Mouse (Mus musculus) megakaryocyte-erythroid progenitor cell, adult 5-6 weeks (primary cell): Measurements from ENCODE around the gene Kdm8. TPM values are rescaled to one million over a fixed set of nuclear protein-coding genes. Genes with fewer than 3 reads are reported as not detected.

Experiments
- ATAC-seq: replicated peaks from 2 replicates; pipeline ENCODE4 v1.8.0; 2016; ENCODE audit warnings: mild to moderate bottlenecking, inconsistent platforms; ENCODE audit not compliant: severe bottlenecking, poor library complexity, low FRiP score, low TSS enrichment
- total RNA-seq, 2 experiments: library from RNA; stranded (forward) in 1 of 2; stranded (reverse) in 1 of 2; fragments of 200-1000, 215-1000 nt in 1 of 2; fragments of >200 nt in 1 of 2; fragmentation: Nextera tagmentation in 1 of 2; gene quantifications; 2 replicates each; pipeline ENCODE4 v1.2.3; 2014 to 2017

The Kdm8 gene
- total RNA-seq, 2 experiments from 2014 or later = 5.4 to 6.3 TPM

- ATAC-seq = no peak
These were observed 6.2 kb downstream of the Kdm8 start for GRCm38 (mm10) chr7:125450678-125451077.

GRCm38 (mm10) chr7:125451078-125451477, 6.6 kb downstream of the Kdm8 start:
- ATAC-seq = no peak

DNA sequence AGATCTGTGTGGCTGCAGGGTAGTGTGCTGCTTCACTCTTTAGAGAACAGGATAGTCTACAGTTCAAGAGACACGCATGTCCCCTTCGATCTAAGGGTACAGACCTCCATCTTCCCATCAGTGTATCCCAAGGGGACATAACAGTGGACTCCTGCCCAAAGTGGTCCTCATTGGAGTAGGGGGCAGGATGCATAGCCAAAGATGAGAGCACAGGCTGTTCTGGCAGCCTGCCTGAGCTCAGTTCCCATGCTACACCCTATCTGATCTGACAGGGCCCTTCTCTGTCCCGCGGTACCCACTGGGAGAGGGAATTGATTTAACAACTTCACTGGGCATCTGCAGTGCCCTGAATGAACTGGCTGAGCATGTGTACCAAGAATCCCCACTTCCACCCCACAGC, 9.2 kb downstream of the Kdm8 start:
- ATAC-seq = no peak

GRCm38 (mm10) chr7:125462200-125462599, 17.7 kb downstream of the Kdm8 start:
- ATAC-seq = no peak

- peak; percentile 51 for ATAC-seq
These were observed 25.5 kb downstream of the Kdm8 start for GRCm38 (mm10) chr7:125469937-125470336.

DNA sequence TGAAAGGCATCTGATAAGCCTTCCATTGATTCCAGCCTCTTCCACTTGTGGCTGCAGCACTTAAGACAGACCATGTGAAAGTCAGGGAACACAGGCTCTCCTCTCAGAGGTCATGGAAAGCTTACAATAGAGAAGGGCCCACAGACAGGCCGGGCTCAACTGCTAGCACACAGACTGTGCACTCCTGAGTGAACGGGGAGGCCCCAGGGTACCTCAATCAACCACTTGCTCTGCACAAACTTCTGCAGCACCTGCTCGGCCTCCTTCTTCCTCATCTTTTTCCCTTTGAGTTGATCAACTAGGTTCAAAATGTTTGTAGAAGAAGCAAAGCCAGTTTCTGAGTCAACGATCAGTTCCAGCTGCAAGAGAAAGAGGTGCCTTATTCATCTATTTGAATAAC, 26.4 kb downstream of the Kdm8 start:
- no peak for ATAC-seq

- peak; percentile 81 for ATAC-seq
These were observed 27.7 kb downstream of the Kdm8 start for GRCm38 (mm10) chr7:125471991-125472741.

DNA sequence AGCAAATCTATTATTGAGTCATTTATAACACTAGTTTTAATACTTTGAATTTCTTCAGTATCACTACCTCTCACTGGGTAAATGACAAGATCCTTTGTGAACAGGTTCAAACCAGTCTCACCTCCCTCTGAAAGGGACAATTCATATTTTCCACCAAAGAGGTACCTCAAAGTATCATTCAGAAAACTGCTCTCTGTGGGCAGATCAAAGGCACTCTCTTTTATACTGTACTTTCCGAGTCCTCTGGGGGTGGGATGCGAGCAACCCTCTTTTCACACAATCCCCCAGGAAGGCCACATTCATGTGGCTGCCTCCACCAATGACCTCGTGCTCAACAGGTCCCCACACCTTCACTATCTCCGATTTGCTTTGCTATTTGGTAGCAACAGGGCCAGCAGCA, 30.1 kb downstream of the Kdm8 start:
- no peak for ATAC-seq

DNA sequence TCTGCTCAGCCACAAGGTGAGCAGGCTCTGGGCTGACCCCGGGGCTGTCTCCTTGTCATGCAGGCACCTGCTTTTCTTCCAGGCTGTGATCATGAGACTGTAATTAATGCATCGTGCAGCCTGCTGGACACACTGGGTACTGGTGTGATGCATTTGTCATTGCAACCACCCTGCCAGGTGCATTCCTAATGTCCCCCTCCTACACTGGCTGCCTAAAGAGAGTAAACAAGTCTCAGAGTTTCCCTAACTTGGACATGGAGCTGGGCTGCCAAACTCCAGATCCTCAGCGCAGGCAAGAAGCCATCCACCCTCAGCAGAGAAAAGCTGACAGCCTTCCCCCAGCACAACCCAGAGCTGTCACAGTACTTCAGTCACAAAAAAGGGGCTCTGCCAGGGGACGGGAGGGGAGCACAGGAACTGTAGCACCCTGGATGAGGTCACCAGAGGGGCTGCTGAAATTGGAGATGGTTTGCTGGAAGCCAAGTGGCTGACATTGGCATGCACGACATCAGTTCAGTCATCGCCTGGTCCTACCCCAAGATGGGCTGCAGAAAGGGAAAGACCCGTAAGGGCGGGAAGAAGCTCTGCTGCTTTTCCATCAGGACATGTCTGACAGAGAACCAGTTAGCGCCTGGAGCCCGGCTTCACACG, 31.2 kb downstream of the Kdm8 start:
- ATAC-seq = no peak

DNA sequence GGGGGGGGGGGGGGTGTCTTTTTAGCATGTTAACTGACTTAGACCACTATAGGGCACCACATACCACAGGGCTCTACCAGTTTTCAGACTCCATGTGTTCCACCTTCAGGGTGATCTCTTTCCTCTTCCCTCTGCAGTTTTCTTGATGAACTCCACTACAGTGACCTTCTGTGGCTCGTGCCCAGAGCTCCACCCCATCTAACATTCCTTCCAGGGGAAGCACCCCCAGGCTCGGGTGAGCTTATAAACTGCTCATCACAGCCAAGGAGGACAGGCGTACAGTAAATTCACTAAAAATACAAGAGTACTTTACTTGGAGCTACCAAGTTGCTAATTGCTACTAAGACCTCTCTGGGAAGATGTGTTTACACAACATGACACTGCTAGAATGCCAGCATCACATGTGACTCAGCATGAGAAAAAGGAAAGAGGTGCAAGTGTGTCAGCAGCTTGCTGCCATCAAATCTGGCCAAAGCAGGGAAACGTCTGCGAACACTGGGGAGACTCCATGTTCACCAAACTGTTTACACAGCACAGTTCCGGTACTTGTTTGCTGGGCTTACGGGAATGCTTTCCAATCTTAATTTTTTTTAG, 34.0 kb downstream of the Kdm8 start:
- no peak for ATAC-seq

- ATAC-seq = peak; percentile 81
These were observed 36.0 kb downstream of the Kdm8 start for GRCm38 (mm10) chr7:125480518-125480917.

DNA sequence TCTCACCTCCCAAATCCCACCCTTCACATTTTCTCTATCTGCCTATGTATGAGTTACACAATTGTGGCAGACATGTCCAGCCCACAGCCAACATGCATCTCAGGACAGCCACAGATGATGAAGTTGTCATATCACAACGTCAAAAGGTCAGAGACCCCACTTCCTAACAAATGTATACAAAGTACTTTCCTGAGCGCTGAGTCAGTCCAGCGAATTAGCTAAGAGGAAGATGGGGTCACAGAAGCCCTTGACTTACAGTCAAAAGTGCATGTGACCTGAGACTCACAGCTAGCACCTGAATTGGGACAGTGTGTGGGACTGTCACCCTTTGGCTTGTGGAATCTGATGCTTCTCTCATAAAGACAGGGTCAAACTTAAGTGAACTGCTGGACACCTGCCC, 37.9 kb downstream of the Kdm8 start:
- no peak for ATAC-seq

DNA sequence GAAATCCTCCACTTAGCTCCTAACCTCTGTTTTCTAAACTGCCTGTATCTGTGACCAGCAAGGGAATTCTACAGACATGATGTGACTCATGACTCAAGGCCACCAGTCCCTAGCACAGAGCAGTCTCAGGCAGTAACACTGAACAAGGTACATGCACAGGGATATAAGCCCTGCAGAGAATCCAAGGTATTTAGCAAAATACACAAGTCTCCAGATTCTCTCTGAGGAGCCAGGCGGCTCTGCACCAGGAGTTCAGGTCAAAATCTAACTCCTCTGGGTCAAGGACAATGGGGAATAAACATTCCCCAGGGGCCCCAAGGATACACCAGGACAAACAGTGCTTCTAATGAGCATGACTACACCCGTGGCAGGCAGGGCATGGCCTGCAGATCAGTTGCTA, 38.4 kb downstream of the Kdm8 start:
- no peak for ATAC-seq

- ATAC-seq = no peak
These were observed 40.3 kb downstream of the Kdm8 start for GRCm38 (mm10) chr7:125484791-125485190.

DNA sequence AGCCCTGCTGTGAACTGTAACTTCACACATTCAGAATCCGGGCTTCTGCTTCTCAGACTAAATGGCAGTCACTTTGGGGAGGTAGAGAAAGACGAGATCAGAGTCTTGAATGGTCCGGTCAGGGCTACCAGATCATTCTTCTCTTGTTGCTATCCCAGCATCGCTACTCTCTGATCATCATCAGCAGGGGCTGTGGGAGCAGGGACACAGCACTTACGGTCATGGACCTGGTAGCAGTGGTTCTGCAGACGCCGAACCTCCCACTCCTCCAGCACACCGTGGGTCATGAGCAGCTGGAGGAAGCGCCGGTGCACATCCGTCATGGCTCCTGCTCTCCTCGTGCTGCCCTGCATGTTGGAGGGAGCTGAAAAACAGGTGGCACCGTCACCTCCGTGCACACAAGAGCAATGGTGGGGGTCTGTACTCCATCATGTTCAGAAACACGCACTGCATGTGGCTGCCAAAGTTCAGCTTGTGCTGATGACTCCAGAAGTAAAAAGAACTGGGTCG, 41.7 kb downstream of the Kdm8 start:
- no peak for ATAC-seq

DNA sequence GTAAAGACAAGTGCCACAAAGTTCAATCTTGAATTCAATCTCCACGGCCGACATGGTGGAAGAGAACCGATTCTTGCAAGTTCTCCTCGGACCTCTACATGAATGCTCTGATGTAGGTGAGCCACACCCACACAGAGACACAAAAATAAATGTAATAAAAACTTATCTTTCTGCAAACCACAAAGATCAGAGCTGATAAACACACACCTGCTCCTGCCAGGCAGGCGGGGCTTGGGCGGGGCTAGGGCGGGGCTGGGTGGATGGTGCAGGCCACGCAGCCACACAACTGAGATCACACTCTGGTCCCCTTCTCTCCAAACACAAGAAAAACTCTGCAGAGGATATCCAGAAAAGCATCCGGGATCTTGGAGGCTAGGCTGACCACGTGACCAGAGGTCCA, 42.6 kb downstream of the Kdm8 start:
- no peak for ATAC-seq

GRCm38 (mm10) chr7:125488706-125489105, 44.2 kb downstream of the Kdm8 start:
- no peak for ATAC-seq

GRCm38 (mm10) chr7:125489636-125490035, 45.2 kb downstream of the Kdm8 start:
- ATAC-seq = no peak

- peak; percentile 99 for ATAC-seq
These were observed 46.7 kb downstream of the Kdm8 start, which contains the start of gene Nsmce1 for GRCm38 (mm10) chr7:125490947-125491735. Gene Nsmce1 (minus strand): TSS chr7:125491596.

DNA sequence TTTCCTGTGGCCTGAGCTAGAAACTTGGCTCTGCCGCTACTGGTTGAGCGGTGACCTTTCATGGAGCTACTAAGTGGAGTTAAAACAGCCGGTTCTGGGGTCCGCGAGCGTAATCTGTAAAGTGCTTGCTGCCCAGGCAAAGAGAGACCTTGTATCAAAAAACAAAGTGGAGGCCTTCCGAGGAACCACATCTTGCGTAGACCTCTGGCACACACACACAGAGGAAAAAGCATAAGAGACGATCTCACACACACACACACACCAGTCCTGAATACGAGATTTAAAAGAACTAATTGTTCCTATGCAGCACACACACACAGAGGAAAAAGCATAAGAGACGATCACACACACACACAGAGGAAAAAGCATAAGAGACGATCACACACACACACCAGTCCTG, 47.3 kb downstream of the Kdm8 start:
- no peak; the same call in none of the 2 replicates for ATAC-seq
